Mouse (Mus musculus) lung, postnatal 0 days (tissue): ENCODE measurements around the gene Rxra.

Source experiments
- CTCF ChIP-seq: IDR thresholded peaks from 2 replicates; pipeline ENCODE4 v1.5.1; 2016; ENCODE audit warnings: antibody characterized with exemption, mild to moderate bottlenecking
- EP300 ChIP-seq: IDR thresholded peaks from 2 replicates; pipeline ENCODE4 v1.6.1; 2016; ENCODE audit warnings: antibody characterized with exemption, mild to moderate bottlenecking, control low read depth

GRCm38 (mm10) chr2:27799018-27799417 is 122.8 kb downstream of the Rxra start:
- TF ChIP-seq CTCF (no peak), EP300 (no peak)
